Mouse (Mus musculus) gonadal fat pad, adult 2 months (tissue): ENCODE results near the gene Hip1r. TPM values are rescaled to one million over a fixed set of nuclear protein-coding genes. Genes with fewer than 3 reads are reported as not detected.
A peak's percentile ranks its signal among the peaks of the same experiment; 100 is the strongest.
"Not testable (repeated sequence)": the region's sequence is repeated elsewhere in the genome, so short reads cannot be mapped to it uniquely, and the experiment has no call there.

ENCODE experiments used
- DNase-seq: peaks from one replicate; pipeline ENCODE4 v3.0.0-alpha.2; 2012; ENCODE audit warnings: low read depth
- polyA plus RNA-seq: library from polyadenylated mRNA; depleted of rRNA; stranded (reverse); fragments of >200 nt; gene quantifications from 2 replicates; pipeline ENCODE4 v1.2.3, GENCODE M21; 2012; rRNA removed

The Hip1r gene
- polyA plus RNA-seq, 1 experiment = 46.6 TPM

DNA sequence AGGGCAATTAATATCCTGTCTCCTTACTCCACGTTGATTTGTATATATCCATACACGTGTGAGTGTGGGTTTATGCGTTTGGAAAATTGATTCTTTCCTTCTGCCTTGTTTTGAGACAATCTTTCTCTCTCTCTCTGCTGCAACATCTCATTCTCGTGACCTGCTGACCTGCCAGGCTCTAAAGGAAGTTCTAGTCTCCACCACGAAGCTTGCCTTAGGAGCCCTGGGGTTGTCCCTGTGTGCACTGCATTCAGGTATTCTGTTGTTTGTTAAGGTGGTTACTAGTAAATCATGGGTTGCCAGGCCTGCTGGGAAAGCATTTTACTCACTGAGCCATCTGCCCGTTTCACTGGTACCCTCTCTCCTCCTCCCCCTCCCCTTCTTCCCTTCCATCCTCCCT, 62.9 kb downstream of the Hip1r start:
- no peak for DNase-seq

DNA sequence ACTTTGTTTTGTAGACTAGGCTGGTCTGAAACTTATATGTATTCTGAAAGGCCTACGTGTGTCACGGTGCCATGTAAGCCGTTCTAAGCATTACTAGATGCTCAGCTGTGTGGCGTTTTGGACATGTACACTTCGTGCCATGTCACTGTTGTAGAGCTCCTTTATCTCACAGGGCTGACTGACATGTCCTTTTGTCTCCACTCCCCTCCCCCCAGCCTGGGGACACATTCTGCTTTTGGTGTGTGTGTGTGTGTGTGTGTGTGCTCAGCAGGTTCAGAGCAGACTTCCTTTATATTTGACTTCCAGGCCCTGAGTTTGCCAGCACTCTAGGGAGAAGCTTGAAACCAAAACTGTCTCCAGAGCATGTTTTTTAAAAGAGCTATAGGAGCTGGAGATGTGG, 63.4 kb downstream of the Hip1r start:
- DNase-seq = no peak

DNA sequence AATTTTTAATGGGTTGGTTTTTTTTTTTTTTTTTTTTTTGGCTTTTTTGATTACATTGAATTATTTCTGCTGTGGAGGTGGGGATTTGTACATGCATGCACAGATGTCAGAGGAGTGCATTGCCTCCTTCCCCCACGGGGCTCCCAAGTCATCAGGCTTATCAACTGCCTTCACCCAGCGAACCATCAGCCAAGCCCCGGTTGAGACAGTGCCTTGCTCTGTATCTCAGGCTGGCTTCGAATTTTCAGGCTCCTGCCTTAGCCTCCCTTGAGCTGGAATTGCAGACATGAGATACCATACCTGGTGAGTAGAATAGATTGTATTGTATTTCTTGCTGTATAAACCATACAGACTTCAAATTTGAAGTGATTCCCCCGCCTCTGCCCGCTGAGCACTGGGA, 66.2 kb downstream of the Hip1r start:
- DNase-seq = no peak

DNA sequence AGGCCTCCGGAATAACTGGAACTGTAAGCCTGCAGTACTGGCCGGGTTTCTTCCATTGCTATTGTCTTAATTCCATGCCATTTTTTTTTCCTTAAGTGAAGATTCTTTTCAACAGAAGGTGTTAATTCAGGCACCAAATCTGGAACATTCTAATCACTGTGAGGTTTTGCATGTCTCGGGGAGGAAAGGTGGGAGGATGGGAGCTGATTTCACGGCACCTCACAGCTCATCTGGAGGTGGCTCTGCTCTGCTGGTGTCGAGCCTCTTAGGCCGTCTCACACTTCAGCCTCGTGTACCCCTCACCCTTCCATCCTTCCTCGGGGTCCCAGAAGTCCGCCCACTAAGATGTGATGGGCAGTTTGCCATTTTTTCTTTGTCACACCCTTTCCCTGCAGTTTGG, 67.7 kb downstream of the Hip1r start:
- DNase-seq = no peak

DNA sequence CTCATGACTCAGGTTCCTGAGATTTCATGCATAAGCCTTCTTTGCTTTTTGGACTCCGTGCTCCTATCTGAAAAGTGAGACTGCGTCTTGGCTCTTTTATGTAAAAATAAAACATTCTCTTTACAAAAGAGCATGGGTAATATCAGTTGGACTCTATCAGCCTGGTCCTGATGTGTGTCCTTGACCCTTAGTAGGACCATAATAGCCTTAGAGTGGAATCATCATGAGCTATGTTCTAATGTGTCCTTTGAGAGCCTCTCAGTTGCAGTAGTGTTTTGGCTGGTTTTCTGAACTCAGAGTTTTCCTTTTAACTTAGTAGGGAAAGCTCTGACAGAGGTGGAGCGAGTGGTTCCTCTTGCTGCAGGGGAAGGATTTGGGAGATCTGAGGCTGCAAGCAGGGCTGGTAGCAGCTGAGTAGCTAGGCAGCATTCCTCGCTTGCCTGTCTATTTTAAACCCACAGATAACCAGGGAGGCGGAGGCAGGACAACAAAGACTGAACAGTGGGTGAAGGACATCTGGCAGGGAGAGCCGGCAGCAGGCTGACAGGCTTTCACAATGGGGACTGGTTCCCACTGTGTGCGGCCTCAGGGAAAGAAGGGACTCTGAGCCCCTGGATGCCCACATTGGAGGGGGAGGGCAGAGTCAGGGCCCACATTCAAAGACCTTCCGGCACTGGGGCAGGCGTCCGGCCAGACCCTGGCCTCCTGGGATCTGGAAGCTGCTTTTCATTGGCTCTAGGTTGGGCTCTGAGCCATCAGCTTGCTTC, 70.0 kb downstream of the Hip1r start:
- DNase-seq = no peak

DNA sequence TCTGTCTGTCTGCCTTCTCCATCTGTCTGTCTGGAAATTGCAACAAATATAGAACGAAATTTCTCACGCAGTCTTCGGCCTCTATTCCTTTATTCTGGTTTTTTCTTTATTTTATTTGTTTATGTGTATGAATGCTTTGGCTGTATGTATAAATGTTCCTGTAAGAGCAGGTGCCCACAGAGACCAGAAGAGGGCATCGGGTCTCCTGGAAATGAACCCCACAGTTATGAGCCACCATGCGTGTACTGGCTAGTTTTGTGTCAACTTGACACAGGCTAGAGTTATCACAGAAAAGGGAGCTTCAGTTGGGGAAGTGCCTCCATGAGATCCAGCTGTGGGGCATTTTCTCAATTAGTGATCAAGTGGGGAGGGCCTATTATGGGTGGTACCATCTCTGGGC, 70.6 kb downstream of the Hip1r start:
- no peak for DNase-seq

DNA sequence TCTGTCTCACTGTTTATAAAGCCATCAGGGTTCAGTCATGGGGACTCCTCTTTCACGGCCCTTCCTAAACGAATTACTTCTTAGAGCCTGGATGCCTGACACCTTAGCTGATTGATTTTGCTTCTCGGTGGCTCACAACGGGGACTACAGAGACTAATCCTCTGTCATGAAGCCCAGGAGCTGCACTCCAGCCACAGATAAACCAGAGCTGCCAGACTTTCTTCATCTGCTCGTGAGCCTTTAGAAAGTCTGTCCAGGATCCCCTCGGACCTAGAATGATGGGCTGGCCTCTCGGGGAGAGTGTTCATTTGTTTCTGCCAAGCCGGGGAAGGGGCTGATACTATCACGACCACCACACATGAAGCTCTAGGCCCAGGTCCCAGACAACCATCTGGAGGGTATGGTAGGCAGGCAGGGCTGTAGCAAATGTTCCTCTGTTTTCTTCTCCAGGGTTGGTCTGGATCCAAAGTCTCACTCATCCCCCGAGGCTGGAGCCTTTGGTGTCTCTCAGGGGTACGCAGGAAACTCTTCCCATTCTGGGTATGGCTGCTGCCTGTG, 72.1 kb downstream of the Hip1r start:
- no peak for DNase-seq

DNA sequence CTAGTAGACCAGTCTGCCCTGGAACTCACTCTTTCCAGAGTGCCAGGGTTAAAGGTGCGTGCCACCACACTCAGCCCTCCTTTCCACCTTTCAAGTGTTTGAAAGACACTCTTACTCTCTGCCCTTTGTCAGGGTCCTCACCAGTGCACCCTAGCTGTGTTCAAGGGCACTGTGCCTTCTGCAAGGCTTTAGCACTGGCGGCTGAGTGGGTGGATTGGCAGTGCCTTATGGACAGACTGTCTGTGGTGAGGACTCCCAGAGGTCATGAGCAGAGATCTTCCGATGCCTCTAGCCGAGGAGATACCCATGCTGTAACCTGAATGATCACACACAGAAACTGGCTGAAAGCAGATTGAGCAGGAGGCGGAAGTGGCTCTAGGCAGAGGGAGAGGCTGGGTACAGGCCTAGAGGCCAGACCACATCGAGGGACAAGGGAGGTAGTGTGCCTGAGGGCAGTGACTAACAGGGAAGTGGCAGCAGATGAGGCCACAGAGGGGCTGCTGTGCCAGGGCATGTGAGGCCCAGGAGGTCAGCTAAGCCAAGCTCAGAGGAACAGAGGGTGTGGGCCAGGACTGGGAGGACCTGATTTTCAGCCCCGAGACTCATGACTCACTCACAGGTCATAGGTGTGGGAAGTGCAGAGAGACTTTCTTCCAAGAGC, 73.4 kb downstream of the Hip1r start:
- peak; percentile 85 for DNase-seq

DNA sequence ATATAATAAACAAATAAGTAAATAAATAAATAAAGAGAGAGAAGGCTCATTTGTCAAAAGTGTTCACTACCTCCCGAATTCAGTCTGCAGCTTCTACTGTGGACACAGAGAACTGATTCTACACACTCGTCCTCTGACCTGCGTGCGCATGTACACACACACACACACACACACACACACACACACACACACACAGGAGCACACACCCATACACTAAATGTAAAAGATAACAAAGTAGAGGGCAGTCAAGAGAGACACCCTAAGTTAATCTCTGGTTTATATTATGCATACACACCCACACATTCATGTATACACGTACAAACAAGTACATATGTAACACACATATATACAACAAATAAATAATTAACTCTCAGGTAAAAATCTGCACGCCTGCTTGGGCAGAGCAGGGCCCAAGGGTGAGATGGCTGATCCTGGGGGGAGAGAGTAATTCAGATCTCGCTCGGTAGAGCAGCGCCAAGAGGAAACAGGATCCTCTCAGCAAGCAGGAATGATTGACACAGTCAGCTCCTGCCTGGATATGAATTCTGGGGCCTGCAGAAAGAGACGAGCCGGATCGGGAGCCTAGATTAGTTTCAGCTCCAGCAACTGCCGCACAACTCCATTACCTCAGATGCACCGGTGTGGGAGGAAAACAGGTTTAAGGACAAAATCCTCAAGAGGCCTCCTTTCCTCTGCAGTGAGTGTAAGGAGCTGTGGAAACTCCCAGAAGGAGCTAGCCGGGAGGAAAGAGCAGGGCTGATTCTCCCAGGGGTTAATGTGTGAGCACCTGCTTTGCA, 76.0 kb downstream of the Hip1r start:
- DNase-seq = no peak

DNA sequence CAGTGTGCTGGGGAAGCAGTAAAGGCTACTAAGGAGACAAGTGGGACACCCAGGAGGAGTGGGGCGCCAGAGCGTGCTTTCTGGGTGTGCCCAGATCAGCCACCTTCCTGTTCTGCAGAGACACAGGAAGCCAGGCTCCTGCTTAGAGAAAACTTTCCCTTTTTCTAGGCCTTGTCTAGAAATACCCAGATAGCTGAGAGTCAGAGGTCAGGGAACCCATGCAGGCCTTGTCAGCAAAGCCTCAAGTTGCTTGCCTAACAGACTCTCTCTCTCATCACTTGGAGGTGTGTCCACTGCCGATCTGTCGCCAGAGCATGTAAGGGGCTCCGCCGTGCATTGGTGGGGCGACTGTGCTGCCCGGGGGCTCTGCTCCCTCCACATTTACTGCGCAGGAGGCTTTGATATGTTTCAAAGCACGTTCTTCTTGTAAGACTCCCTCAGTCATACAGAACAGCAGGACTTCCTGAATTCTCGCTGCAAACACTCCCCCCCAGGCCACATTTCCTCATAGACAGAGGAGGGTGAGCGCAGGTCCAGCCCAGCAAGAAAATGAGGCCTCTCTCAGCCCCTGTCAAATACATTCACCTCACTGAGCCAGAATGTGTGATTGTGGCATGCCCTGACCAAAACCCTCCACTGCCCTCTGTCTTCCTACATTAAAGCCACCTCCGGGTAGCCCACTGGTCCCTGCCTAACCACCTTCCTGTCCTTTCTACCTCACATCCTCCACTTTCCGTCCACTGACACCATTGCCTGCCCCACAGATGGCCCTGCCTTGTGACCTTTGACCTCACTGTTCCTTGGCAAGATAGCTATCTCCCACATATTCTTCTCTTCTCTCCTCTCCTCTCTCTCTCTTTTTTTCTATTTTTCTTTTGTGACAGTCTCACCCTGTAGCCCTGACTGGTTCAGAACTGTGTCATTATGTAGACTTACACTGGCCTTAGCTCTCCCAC, 76.9 kb downstream of the Hip1r start:
- DNase-seq = no peak

DNA sequence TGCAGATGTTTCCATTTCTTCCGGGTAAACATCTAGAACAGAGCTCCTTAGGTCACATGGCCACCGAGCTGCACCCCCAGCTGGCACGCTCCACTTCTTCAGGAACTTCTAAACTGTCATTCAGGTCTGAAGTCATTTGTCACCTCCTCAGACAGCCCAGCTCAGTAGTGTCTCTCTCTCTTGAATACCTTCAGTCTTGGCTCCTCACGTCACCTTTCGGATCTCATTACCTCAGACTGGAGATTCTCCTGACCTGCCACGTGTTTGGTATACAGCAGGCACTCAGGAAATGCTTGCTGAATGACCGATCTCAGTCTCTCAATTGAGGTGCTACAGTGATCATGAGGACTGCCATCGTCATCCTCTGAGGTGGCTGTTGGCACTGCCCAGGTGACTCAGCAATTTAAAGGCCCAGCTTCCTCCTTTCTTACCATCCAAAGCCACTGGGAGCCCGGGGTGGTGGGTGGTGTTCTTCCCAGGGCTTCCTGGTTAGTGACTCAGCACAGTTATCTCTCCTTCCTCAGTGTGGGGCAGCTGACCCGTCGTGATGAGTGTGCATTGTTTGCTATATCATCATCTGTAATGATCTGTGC, 78.6 kb downstream of the Hip1r start:
- DNase-seq = no peak

DNA sequence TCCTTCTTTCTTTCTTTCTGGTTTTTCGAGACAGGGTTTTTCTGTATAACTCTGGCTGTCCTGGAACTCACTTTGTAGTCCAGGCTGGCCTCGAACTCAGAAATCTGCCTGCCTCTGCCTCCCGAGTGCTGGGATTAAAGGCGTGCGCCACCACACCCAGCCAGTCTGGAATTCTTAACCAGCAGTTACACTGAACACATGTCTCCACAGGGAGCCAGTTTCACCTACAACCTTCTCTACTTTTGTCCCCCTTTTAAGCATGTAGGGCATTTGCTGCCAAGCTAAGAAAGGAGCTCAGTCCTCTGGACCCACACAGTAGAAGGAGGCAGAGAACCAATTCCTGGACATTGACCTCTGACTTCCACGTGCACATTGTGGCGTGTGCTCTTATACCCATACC, 79.2 kb downstream of the Hip1r start:
- not testable (repeated sequence) for DNase-seq

Other genes starting within 250 kb of the Hip1r start
- 11.9 and 13.3 TPM in 2 replicates for gene Rsrc2, start 224.2 kb upstream of the Hip1r start, polyA plus RNA-seq
- gene Kntc1, start 223.9 kb upstream of the Hip1r start, polyA plus RNA-seq = 0.80 and 1.7 TPM in 2 replicates
- gene Hcar2, start 108.1 kb upstream of the Hip1r start, polyA plus RNA-seq = 7.6 and 8.5 TPM in 2 replicates
- 20.6 and 23.5 TPM in 2 replicates for gene Hcar1, start 93.6 kb upstream of the Hip1r start, polyA plus RNA-seq
- gene Denr, start 66.5 kb upstream of the Hip1r start, polyA plus RNA-seq = 9.0 and 14.4 TPM in 2 replicates
- 2.1 and 2.6 TPM in 2 replicates for gene Gm43518, start 46.2 kb upstream of the Hip1r start, polyA plus RNA-seq
- gene Ccdc62, start 42.9 kb upstream of the Hip1r start, polyA plus RNA-seq = 6.1 and 8.7 TPM in 2 replicates
- 45.2 and 54.3 TPM in 2 replicates for gene Vps37b, start 58.6 kb downstream of the Hip1r start, polyA plus RNA-seq
- 33.5 and 39.3 TPM in 2 replicates for gene Abcb9, start 122.2 kb downstream of the Hip1r start, polyA plus RNA-seq
- gene Ogfod2, start 138.7 kb downstream of the Hip1r start, polyA plus RNA-seq = 56.9 and 71.1 TPM in 2 replicates
- gene Arl6ip4, start 142.5 kb downstream of the Hip1r start, polyA plus RNA-seq = 34.4 and 36.2 TPM in 2 replicates